Mouse (Mus musculus): ENCODE results near the gene Arrdc5.

Arrdc5 gene

GRCm38 (mm10) chr17:56255429-56255828, 44.7 kb downstream of the Arrdc5 start:
- DNase-seq (ENCODE audit: low spot score): peak; percentile 24

GRCm38 (mm10) chr17:56254695-56255094, 45.4 kb downstream of the Arrdc5 start:
- no peak for DNase-seq (ENCODE audit: low spot score)

DNA sequence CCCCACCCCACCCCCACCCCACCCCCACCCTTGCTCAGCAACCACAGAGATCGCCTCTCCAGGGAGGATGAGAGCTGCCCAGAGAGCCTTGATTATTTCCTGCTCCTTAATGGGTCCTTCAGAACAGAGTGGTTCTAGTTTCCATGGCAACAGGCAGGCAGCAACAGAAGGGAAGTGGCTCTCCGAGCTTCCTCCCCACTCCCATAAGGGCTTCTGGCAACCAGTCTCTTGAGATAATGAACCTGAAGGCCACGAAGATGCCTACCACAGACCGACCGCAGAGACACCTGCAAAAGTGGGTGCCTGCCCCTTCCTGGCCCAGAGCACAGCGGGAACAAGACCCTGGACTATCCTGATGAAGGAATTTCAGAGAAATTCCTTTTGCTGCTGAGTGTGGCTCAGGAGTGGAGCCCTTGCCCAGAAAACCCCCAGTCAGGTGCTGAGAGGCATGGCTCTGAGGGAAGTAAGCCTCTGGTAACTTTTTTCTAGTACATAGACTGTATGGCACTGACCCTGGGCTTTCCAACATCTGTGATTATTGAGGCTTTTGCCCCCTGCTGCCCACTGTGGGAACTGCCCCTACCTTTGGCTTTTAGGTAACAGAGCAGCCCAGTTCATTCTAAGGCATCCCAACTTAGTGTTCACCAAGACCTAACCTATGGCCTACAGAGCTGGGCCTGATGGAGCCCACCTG, 48.8 kb downstream of the Arrdc5 start:
- peak; percentile 79 for DNase-seq (ENCODE audit: low spot score)

DNA sequence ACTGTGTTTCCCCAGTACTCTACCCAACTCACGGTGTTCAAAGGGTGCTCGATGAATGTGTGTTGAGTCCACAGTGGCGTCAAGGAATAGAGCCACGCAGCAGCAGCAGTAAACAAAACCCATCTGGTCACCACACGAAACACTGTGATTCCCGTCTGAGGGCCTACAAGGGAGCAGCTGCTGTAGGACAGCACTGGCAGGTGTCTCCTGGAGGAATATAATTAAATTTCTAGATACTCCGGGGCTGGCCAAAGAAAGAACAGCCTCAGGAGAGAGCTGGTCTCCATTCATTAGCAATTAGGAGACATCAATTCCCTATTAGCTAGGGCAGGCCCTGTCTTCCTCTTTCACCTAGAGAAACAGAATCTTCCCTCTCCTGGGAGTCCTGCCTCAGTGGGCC, 54.5 kb downstream of the Arrdc5 start:
- DNase-seq (ENCODE audit: low spot score): no peak
